Mouse (Mus musculus): ENCODE measurements around the gene Dhx58.

DNA sequence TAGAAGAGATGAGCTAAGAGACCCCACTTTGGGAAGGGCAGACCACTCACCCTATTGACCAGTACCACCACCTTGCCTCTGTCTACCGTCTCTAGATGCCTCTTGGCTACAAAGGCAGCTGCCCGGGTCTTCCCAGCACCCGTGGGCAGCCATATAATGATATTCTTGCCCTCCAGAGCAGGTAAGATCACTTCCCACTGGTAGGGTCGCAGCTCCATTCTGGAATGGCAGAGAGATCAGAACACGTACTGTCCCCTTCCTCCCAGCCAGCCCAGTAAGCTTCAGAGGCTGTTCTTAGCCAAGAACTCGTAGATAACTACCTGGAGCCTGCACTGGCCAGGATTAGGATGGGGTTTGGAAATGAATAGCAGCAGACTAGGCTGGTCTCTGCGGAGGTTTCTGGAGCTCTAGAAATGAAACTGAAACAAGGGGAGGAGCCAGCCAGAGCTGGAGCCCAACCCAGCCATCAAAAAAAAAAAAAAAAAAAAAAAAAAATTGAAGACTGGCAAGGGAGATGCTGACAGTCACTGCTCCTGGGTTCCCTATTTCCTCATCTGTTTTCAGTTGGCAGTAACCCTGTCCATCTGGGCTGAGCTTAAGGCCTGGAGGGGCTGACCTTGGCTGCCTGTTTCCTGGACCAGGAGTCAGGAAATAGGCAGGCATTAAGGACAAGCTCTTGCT, at the start of gene Dhx58:
- TF ChIP-seq EP300 (optimal IDR thresholded peaks at IDR 0.05), result no peak
- TF ChIP-seq CTCF (IDR thresholded peaks at IDR 0.05; ENCODE audit: low read depth), result no peak

All from stomach, postnatal 0 days (tissue).